Mouse (Mus musculus): Measurements from ENCODE around the gene Mob4. TPM values are rescaled to one million over a fixed set of nuclear protein-coding genes. Genes with fewer than 3 reads are reported as not detected.

The Mob4 gene
- polyA plus RNA-seq, 1 experiment = 15.5 TPM

- Histone ChIP-seq H3K27me3 (ENCODE audit: control insufficient read depth, insufficient read depth, insufficient read length) (no peaks in the 10 kb centered on the region), H3K79me2 (ENCODE audit: control insufficient read depth, insufficient read depth) (peaks cover 98% of the 10 kb centered on the region), H3K36me3 (ENCODE audit: control insufficient read depth, insufficient read depth) (peaks cover 41% of the 10 kb centered on the region), H3K4me3 (ENCODE audit: insufficient read depth, poor library complexity, severe bottlenecking) (no peak overlapping the region), H3K79me3 (ENCODE audit: low read depth) (peaks cover 85% of the 10 kb centered on the region), H3ac (ENCODE audit: control insufficient read depth, insufficient read length, low read depth) (no peak overlapping the region)
- no peak for TF ChIP-seq CEBPB (IDR thresholded peaks at IDR 0.05; ENCODE audit: low read depth)
- TF ChIP-seq MYOD1 (IDR thresholded peaks at IDR 0.05; ENCODE audit: control insufficient read depth, insufficient read length, low read depth) = no peak
- no peak for TF ChIP-seq FOSL1 (IDR thresholded peaks at IDR 0.05; ENCODE audit: insufficient read depth, low read length, poor library complexity, severe bottlenecking)
- no peak for TF ChIP-seq CTCF (IDR thresholded peaks at IDR 0.05; ENCODE audit: control insufficient read depth, insufficient read depth, insufficient read length)
- TF ChIP-seq MYOG (IDR thresholded peaks at IDR 0.05; ENCODE audit: control insufficient read depth, extremely low read depth, insufficient read length) = no peak
- TF ChIP-seq USF1 (IDR thresholded peaks at IDR 0.05; ENCODE audit: low read depth) = no peak
- TF ChIP-seq MAX (IDR thresholded peaks at IDR 0.05) = no peak
These were observed 4.8 kb downstream of the Mob4 start for GRCm38 (mm10) chr1:55135846-55136245.

GRCm38 (mm10) chr1:55144338-55144737, 13.3 kb downstream of the Mob4 start:
- Histone ChIP-seq H3K79me3 (ENCODE audit: low read depth) (peaks cover 53% of the 10 kb centered on the region), H3K4me3 (ENCODE audit: insufficient read depth, poor library complexity, severe bottlenecking) (no peak overlapping the region), H3K36me3 (ENCODE audit: control insufficient read depth, insufficient read depth) (peaks cover 81% of the 10 kb centered on the region), H3ac (ENCODE audit: control insufficient read depth, insufficient read length, low read depth) (no peak overlapping the region), H3K27me3 (ENCODE audit: control insufficient read depth, insufficient read depth, insufficient read length) (no peaks in the 10 kb centered on the region), H3K79me2 (ENCODE audit: control insufficient read depth, insufficient read depth) (peaks cover 60% of the 10 kb centered on the region)
- TF ChIP-seq MYOG (IDR thresholded peaks at IDR 0.05; ENCODE audit: control insufficient read depth, extremely low read depth, insufficient read length) = no peak
- TF ChIP-seq USF1 (IDR thresholded peaks at IDR 0.05; ENCODE audit: low read depth) = no peak
- no peak for TF ChIP-seq MAX (IDR thresholded peaks at IDR 0.05)
- no peak for TF ChIP-seq MYOD1 (IDR thresholded peaks at IDR 0.05; ENCODE audit: control insufficient read depth, insufficient read length, low read depth)

GRCm38 (mm10) chr1:55145556-55145955, 14.5 kb downstream of the Mob4 start:
- no peaks in the 10 kb centered on the region for H3K27me3 ChIP-seq (ENCODE audit: control insufficient read depth, insufficient read depth, insufficient read length)
- H3ac ChIP-seq (ENCODE audit: control insufficient read depth, insufficient read length, low read depth) = no peak overlapping the region
- H3K4me3 ChIP-seq (ENCODE audit: insufficient read depth, poor library complexity, severe bottlenecking) = no peak overlapping the region
- peaks cover 48% of the 10 kb centered on the region for H3K79me2 ChIP-seq (ENCODE audit: control insufficient read depth, insufficient read depth)
- H3K36me3 ChIP-seq (ENCODE audit: control insufficient read depth, insufficient read depth) = peaks cover 81% of the 10 kb centered on the region
- TF ChIP-seq CTCF (IDR thresholded peaks at IDR 0.05; ENCODE audit: control insufficient read depth, insufficient read depth, insufficient read length) (no peak), FOSL1 (IDR thresholded peaks at IDR 0.05; ENCODE audit: insufficient read depth, low read length, poor library complexity, severe bottlenecking) (no peak), MYOG (IDR thresholded peaks at IDR 0.05; ENCODE audit: control insufficient read depth, extremely low read depth, insufficient read length) (no peak), CEBPB (IDR thresholded peaks at IDR 0.05; ENCODE audit: low read depth) (no peak), MAX (IDR thresholded peaks at IDR 0.05) (no peak), USF1 (IDR thresholded peaks at IDR 0.05; ENCODE audit: low read depth) (no peak), MYOD1 (IDR thresholded peaks at IDR 0.05; ENCODE audit: control insufficient read depth, insufficient read length, low read depth) (no peak)
- H3K79me3 ChIP-seq (ENCODE audit: low read depth) = peaks cover 41% of the 10 kb centered on the region

- H3K27me3 ChIP-seq (ENCODE audit: control insufficient read depth, insufficient read depth, insufficient read length) = no peaks in the 10 kb centered on the region
- H3K79me2 ChIP-seq (ENCODE audit: control insufficient read depth, insufficient read depth) = no peaks in the 10 kb centered on the region
- H3K79me3 ChIP-seq (ENCODE audit: low read depth) = no peaks in the 10 kb centered on the region
- peaks cover 52% of the 10 kb centered on the region for H3K36me3 ChIP-seq (ENCODE audit: control insufficient read depth, insufficient read depth)
- no peak overlapping the region for H3K4me3 ChIP-seq (ENCODE audit: insufficient read depth, poor library complexity, severe bottlenecking)
- no peak for TF ChIP-seq MYOD1 (IDR thresholded peaks at IDR 0.05; ENCODE audit: control insufficient read depth, insufficient read length, low read depth)
- TF ChIP-seq CEBPB (IDR thresholded peaks at IDR 0.05; ENCODE audit: low read depth) = no peak
- no peak for TF ChIP-seq CTCF (IDR thresholded peaks at IDR 0.05; ENCODE audit: control insufficient read depth, insufficient read depth, insufficient read length)
- TF ChIP-seq USF1 (IDR thresholded peaks at IDR 0.05; ENCODE audit: low read depth) = no peak
- TF ChIP-seq FOSL1 (IDR thresholded peaks at IDR 0.05; ENCODE audit: insufficient read depth, low read length, poor library complexity, severe bottlenecking) = no peak
- H3ac ChIP-seq (ENCODE audit: control insufficient read depth, insufficient read length, low read depth) = no peak overlapping the region
These were observed 26.3 kb downstream of the Mob4 start for GRCm38 (mm10) chr1:55157329-55157728.

- H3K36me3 ChIP-seq (ENCODE audit: control insufficient read depth, insufficient read depth) = peaks cover 43% of the 10 kb centered on the region
- no peak overlapping the region for H3K4me3 ChIP-seq (ENCODE audit: insufficient read depth, poor library complexity, severe bottlenecking)
- no peaks in the 10 kb centered on the region for H3K27me3 ChIP-seq (ENCODE audit: control insufficient read depth, insufficient read depth, insufficient read length)
- no peak for TF ChIP-seq MAX (IDR thresholded peaks at IDR 0.05)
- no peak for TF ChIP-seq MYOG (IDR thresholded peaks at IDR 0.05; ENCODE audit: control insufficient read depth, extremely low read depth, insufficient read length)
- no peak for TF ChIP-seq FOSL1 (IDR thresholded peaks at IDR 0.05; ENCODE audit: insufficient read depth, low read length, poor library complexity, severe bottlenecking)
- TF ChIP-seq CTCF (IDR thresholded peaks at IDR 0.05; ENCODE audit: control insufficient read depth, insufficient read depth, insufficient read length) = no peak
- TF ChIP-seq USF1 (IDR thresholded peaks at IDR 0.05; ENCODE audit: low read depth) = no peak
- TF ChIP-seq MYOD1 (IDR thresholded peaks at IDR 0.05; ENCODE audit: control insufficient read depth, insufficient read length, low read depth) = no peak
- TF ChIP-seq CEBPB (IDR thresholded peaks at IDR 0.05; ENCODE audit: low read depth) = no peak
- H3K79me3 ChIP-seq (ENCODE audit: low read depth) = no peaks in the 10 kb centered on the region
- H3ac ChIP-seq (ENCODE audit: control insufficient read depth, insufficient read length, low read depth) = no peak overlapping the region
- H3K79me2 ChIP-seq (ENCODE audit: control insufficient read depth, insufficient read depth) = no peaks in the 10 kb centered on the region
These were observed 27.2 kb downstream of the Mob4 start for GRCm38 (mm10) chr1:55158211-55158610.

GRCm38 (mm10) chr1:55158821-55159220, 27.8 kb downstream of the Mob4 start:
- peaks cover 39% of the 10 kb centered on the region for H3K36me3 ChIP-seq (ENCODE audit: control insufficient read depth, insufficient read depth)
- TF ChIP-seq CTCF (IDR thresholded peaks at IDR 0.05; ENCODE audit: control insufficient read depth, insufficient read depth, insufficient read length) = no peak
- TF ChIP-seq MYOG (IDR thresholded peaks at IDR 0.05; ENCODE audit: control insufficient read depth, extremely low read depth, insufficient read length) = no peak
- no peak for TF ChIP-seq USF1 (IDR thresholded peaks at IDR 0.05; ENCODE audit: low read depth)
- no peak for TF ChIP-seq MAX (IDR thresholded peaks at IDR 0.05)
- no peak for TF ChIP-seq CEBPB (IDR thresholded peaks at IDR 0.05; ENCODE audit: low read depth)
- TF ChIP-seq MYOD1 (IDR thresholded peaks at IDR 0.05; ENCODE audit: control insufficient read depth, insufficient read length, low read depth) = no peak
- no peak for TF ChIP-seq FOSL1 (IDR thresholded peaks at IDR 0.05; ENCODE audit: insufficient read depth, low read length, poor library complexity, severe bottlenecking)
- H3K79me3 ChIP-seq (ENCODE audit: low read depth) = no peaks in the 10 kb centered on the region
- H3K79me2 ChIP-seq (ENCODE audit: control insufficient read depth, insufficient read depth) = no peaks in the 10 kb centered on the region
- H3K27me3 ChIP-seq (ENCODE audit: control insufficient read depth, insufficient read depth, insufficient read length) = no peaks in the 10 kb centered on the region
- H3ac ChIP-seq (ENCODE audit: control insufficient read depth, insufficient read length, low read depth) = no peak overlapping the region
- H3K4me3 ChIP-seq (ENCODE audit: insufficient read depth, poor library complexity, severe bottlenecking) = no peak overlapping the region
